In the genomic region with DNA sequence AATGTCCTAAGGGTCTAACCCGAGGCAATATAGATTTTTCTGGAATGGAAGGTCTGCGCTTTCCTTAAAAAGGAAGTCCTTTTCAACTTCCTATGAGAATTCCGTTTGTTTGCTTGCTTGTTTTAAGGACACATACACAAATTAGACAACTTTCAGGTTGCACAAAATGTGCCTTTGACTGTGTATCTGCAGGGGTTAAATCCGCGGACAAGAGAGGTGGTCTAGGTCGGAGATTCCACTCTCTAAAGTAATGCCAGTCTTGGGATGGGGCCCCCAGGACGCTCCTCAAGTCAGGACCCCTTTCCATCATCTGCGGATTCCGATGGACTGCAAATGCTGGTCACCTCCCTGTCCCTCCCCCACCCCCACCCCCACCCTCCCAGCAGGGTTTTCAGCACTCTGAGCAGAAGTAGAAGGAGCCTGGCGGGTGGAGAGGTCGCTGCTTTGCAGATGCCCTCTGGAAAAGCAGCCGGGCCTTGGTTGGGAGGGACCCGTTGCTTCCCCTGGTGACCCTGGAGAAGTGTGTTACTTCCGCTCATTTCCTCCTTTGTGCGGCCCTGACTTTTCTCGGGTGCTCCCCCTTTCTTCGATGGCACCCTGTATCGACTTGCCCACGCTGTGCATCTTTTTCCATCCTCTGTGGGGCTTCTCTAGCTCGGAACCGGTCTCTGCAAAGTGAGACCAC, we compare ENCODE assay signal across 14 mouse cellular contexts. TPM values are rescaled to one million over a fixed set of nuclear protein-coding genes. Genes with fewer than 3 reads are reported as not detected.
DNase-seq lines count a peak whose midpoint lies in the region; ATAC-seq and TF ChIP-seq lines count a peak whose summit lies in the region.
"Had no signal": no experiment of that assay in that cellular context is flagged by ENCODE, and none has a peak within 500 bp of the region (broad histone marks: within the 10 kb centered on the region; RNA-seq: fewer than 3 reads in every experiment).

No protein-coding gene starts in this region.

- H3K9ac ChIP-seq in lung, embryonic 16.5 days (ENCODE audit: low read length) = no peak overlapping the region
- no peak overlapping the region for H3K9ac ChIP-seq in forebrain, embryonic 14.5 days (ENCODE audit: low read length)

- ATAC-seq in lung, embryonic 16.5 days (ENCODE audit: low read depth) = no peak
- no peak for ATAC-seq in forebrain, embryonic 14.5 days
- no peak for ATAC-seq in activated CD4-positive, CD25-positive, alpha-beta regulatory T cell, adult 4 months

- no peak overlapping the region for H3K27ac ChIP-seq in lung, embryonic 16.5 days (ENCODE audit: low read length)
- H3K27ac ChIP-seq in forebrain, embryonic 14.5 days (ENCODE audit: low read depth, low read length) = no peak overlapping the region
- peak overlapping the region; percentile 77 for H3K27ac ChIP-seq in midbrain, embryonic 10.5 days (replicated peaks)

- no peak for TF ChIP-seq CTCF in lung, adult 2 months (IDR thresholded peaks at IDR 0.05; ENCODE audit: insufficient read depth, low read length)

- TF ChIP-seq POLR2A in lung, adult 2 months (IDR thresholded peaks at IDR 0.05; ENCODE audit: borderline replicate concordance, extremely low read depth, low read depth, low read length) = no peak

- H3K4me2 ChIP-seq in lung, embryonic 16.5 days (ENCODE audit: low read depth, low read length) = 0 out of 2 replicates have a peak overlapping the region, but pooled peaks have one; percentile 10
- H3K4me2 ChIP-seq in forebrain, embryonic 14.5 days (ENCODE audit: low read length) = peak overlapping the region; percentile 46

- WGBS in lung, embryonic 16.5 days = 1% methylated on average over 21 of the region's 21 CpGs
- 5% methylated on average over 21 of the region's 21 CpGs for WGBS in lung, adult 2 months
- WGBS in forebrain, embryonic 14.5 days = 3% methylated on average over 21 of the region's 21 CpGs
- WGBS in midbrain, embryonic 10.5 days = under 1% methylated on average over 21 of the region's 21 CpGs

- H3K9me3 ChIP-seq in lung, embryonic 16.5 days (ENCODE audit: control insufficient read depth, low read length) = no peaks in the 10 kb centered on the region
- no peaks in the 10 kb centered on the region for H3K9me3 ChIP-seq in forebrain, embryonic 14.5 days (replicated peaks; ENCODE audit: control insufficient read depth, low read length)
- no peaks in the 10 kb centered on the region for H3K9me3 ChIP-seq in midbrain, embryonic 10.5 days (replicated peaks)

- peaks cover 87% of the 10 kb centered on the region for H3K27me3 ChIP-seq in lung, embryonic 16.5 days (ENCODE audit: control insufficient read depth, insufficient read depth, low read depth, low read length)
- H3K27me3 ChIP-seq in forebrain, embryonic 14.5 days (replicated peaks; ENCODE audit: control insufficient read depth, insufficient read depth, low read length) = peaks cover 28% of the 10 kb centered on the region
- H3K27me3 ChIP-seq in midbrain, embryonic 10.5 days (ENCODE audit: low read depth, poor library complexity, severe bottlenecking) = peaks cover 95% of the 10 kb centered on the region

- no peaks in the 10 kb centered on the region for H3K36me3 ChIP-seq in lung, embryonic 16.5 days (ENCODE audit: control insufficient read depth, insufficient read depth, low read length)
- no peaks in the 10 kb centered on the region for H3K36me3 ChIP-seq in forebrain, embryonic 14.5 days (ENCODE audit: control insufficient read depth, insufficient read depth, low read length)
- H3K36me3 ChIP-seq in midbrain, embryonic 10.5 days = no peaks in the 10 kb centered on the region

- H3K4me3 ChIP-seq in lung, embryonic 16.5 days (ENCODE audit: low read length) = no peak overlapping the region
- no peak overlapping the region for H3K4me3 ChIP-seq in lung, adult 2 months (replicated peaks; ENCODE audit: extremely low read depth, low read depth, low read length)
- H3K4me3 ChIP-seq in forebrain, embryonic 14.5 days (ENCODE audit: low read depth, low read length) = 0 out of 2 replicates have a peak overlapping the region, but pooled peaks have one; percentile 2
- H3K4me3 ChIP-seq in midbrain, embryonic 10.5 days = peak overlapping the region; percentile 48

- DNase-seq in lung, adult 2 months = no peak
- no peak for DNase-seq in forebrain, embryonic 14.5 days (ENCODE audit: low spot score)
- peak; percentile 64 for DNase-seq in midbrain, embryonic 10.5 days (ENCODE audit: low spot score)
- DNase-seq in layer of hippocampus, postnatal 36 days = no peak
- no peak for DNase-seq in kidney, postnatal 25 days
- DNase-seq: adrenal gland, adult 8-10 months; cerebellum, adult 9-11 months; lung, postnatal 36 days; thymus, postnatal 14 days had no signal

- peaks cover 3% of the 10 kb centered on the region for H3K4me1 ChIP-seq in lung, embryonic 16.5 days (replicated peaks; ENCODE audit: control insufficient read depth, insufficient read depth, low read length)
- H3K4me1 ChIP-seq in lung, adult 2 months (ENCODE audit: control insufficient read depth, insufficient read depth, low read length) = no peaks in the 10 kb centered on the region
- H3K4me1 ChIP-seq in forebrain, embryonic 14.5 days (ENCODE audit: control insufficient read depth, insufficient read depth, low read length) = peaks cover 29% of the 10 kb centered on the region
- H3K4me1 ChIP-seq in midbrain, embryonic 10.5 days = peaks cover 85% of the 10 kb centered on the region

RNA-seq across cellular contexts. Expression of a gene that starts 10.2 kb away (rescaled TPM):
- 0.18 and 0.24 TPM in 2 replicates for polyA plus RNA-seq in lung, embryonic 16.5 days (2015; fragmentation: Nextera tagmentation; extraction: Ambion mirVana)
- 0.87 and 1.5 TPM in 2 replicates for polyA plus RNA-seq in lung, adult 2 months (2012; rRNA removed)
- polyA plus RNA-seq in forebrain, embryonic 14.5 days (2014; fragmentation: Nextera tagmentation; extraction: Ambion mirVana) = 6.6 and 9.3 TPM in 2 replicates
- polyA plus RNA-seq in midbrain, embryonic 10.5 days (2016; fragmentation: Nextera tagmentation; extraction: Ambion mirVana) = 11.1 and 12.3 TPM in 2 replicates
- polyA plus RNA-seq in activated CD4-positive, CD25-positive, alpha-beta regulatory T cell, adult 4 months (2017; shearing (Covaris generic)) = not detected
- total RNA-seq in layer of hippocampus, postnatal 36 days (2021) = 10 to 100 TPM; 11.4 to 12.9 TPM
- polyA plus RNA-seq: kidney, adult 2 months had no signal

RNA-seq across cellular contexts. Expression of a gene that starts 40.1 kb away (rescaled TPM):
- polyA plus RNA-seq in lung, embryonic 16.5 days (2015; fragmentation: Nextera tagmentation; extraction: Ambion mirVana) = not detected in 2 replicates
- not detected in 2 replicates for polyA plus RNA-seq in lung, adult 2 months (2012; rRNA removed)
- not detected in 2 replicates for polyA plus RNA-seq in forebrain, embryonic 14.5 days (2014; fragmentation: Nextera tagmentation; extraction: Ambion mirVana)
- not detected in 2 replicates for polyA plus RNA-seq in midbrain, embryonic 10.5 days (2016; fragmentation: Nextera tagmentation; extraction: Ambion mirVana)
- polyA plus RNA-seq in activated CD4-positive, CD25-positive, alpha-beta regulatory T cell, adult 4 months (2017; shearing (Covaris generic)) = not detected
- total RNA-seq in layer of hippocampus, postnatal 36 days (2021) = not detected
- total RNA-seq: adrenal gland, adult 8-10 months; ES-E14; left cerebral cortex, postnatal 10 days had no signal
- polyA plus RNA-seq: kidney, adult 2 months had no signal

Comparison
In these comparisons a context has a peak if more than half of its experiments do, and no peak if none do; other contexts are left out.
1. H3K4me3 ChIP-seq: peak in forebrain, embryonic 14.5 days (single experiment) and midbrain, embryonic 10.5 days (single experiment); none in lung, embryonic 16.5 days (single experiment) and lung, adult 2 months (single experiment).